Comparison of ENCODE assay signal across 27 mouse cellular contexts in the genomic region with DNA sequence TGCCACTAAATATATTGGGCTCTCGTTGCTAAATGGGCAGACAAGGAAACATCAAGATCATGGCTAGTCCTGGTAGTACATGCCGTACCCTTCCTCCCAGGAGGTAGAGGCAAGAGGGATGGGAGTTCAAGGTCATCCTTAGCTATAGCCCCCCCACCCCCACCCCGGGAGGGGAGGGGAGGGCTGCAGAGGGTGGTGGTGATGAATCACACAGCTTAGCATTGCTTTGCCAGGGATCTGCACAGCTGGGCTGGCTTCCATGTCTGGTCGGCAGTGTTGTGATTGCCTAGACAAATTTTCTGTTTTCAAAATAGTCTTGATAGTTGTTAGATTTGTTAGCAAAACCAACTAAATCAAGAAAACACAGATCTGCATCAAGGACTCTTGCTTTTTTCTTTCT. TPM values are rescaled to one million over a fixed set of nuclear protein-coding genes. Genes with fewer than 3 reads are reported as not detected.
A peak's percentile ranks its signal among the peaks of the same experiment; 100 is the strongest.
DNase-seq lines count a peak whose midpoint lies in the region; ATAC-seq and TF ChIP-seq lines count a peak whose summit lies in the region.
"Had no signal": no experiment of that assay in that cellular context is flagged by ENCODE, and none has a peak within 500 bp of the region (broad histone marks: within the 10 kb centered on the region; RNA-seq: fewer than 3 reads in every experiment).

No protein-coding gene starts in this region.

- no peaks in the 10 kb centered on the region for H3K36me3 ChIP-seq in midbrain, embryonic 11.5 days (ENCODE audit: control insufficient read depth, insufficient read depth, low read length)
- peaks cover 25% of the 10 kb centered on the region for H3K36me3 ChIP-seq in midbrain, postnatal 0 days (ENCODE audit: insufficient read depth, low read length)
- peaks cover 28% of the 10 kb centered on the region for H3K36me3 ChIP-seq in forebrain, postnatal 0 days (ENCODE audit: insufficient read depth)
- H3K36me3 ChIP-seq: heart, embryonic 10.5 days; heart, embryonic 15.5 days; limb, embryonic 12.5 days; liver, embryonic 15.5 days; lung, embryonic 15.5 days had no signal

- no peak for ATAC-seq in midbrain, embryonic 11.5 days (ENCODE audit: low FRiP score)
- no peak for ATAC-seq in midbrain, postnatal 0 days (ENCODE audit: low FRiP score)
- no peak for ATAC-seq in forebrain, postnatal 0 days
- ATAC-seq: hindbrain, embryonic 16.5 days had no signal

- DNase-seq in gastrocnemius, adult 2 months: peak; percentile 57
- DNase-seq in gastrocnemius, postnatal 4 days (ENCODE audit: low spot score in 2 of 2): no peak
- DNase-seq in midbrain, embryonic 11.5 days (ENCODE audit: low spot score, missing footprints): peak; percentile 81
- DNase-seq in midbrain, postnatal 0 days (ENCODE audit: low spot score): no peak
- peak; percentile 51 for DNase-seq in adipocyte (ENCODE audit: low spot score)
- no peak for DNase-seq in forebrain, postnatal 0 days
- DNase-seq: cerebellum, adult 2 months; cerebellum, postnatal 14 days; heart, adult 11 months; kidney, adult 18-20 months; kidney, postnatal 25 days; midbrain, embryonic 14.5 days had no signal

- intact Hi-C loops in gastrocnemius, adult 2 months (cut with DNase I): no loop called here

- H3K4me2 ChIP-seq in midbrain, embryonic 11.5 days: no peak overlapping the region
- H3K4me2 ChIP-seq in midbrain, postnatal 0 days (ENCODE audit: low read depth, low read length, poor library complexity, severe bottlenecking): no peak overlapping the region
- no peak overlapping the region for H3K4me2 ChIP-seq in forebrain, postnatal 0 days (ENCODE audit: low read depth)
- H3K4me2 ChIP-seq: forebrain, embryonic 12.5 days; heart, embryonic 15.5 days; kidney, embryonic 15.5 days; limb, embryonic 12.5 days; liver, embryonic 15.5 days; lung, embryonic 15.5 days; neural tube, embryonic 15.5 days had no signal

- TF ChIP-seq CTCF in gastrocnemius, adult 2 months (IDR thresholded peaks at IDR 0.05): no peak
- no peak for TF ChIP-seq CTCF in midbrain, postnatal 0 days (IDR thresholded peaks at IDR 0.05)
- no peak for TF ChIP-seq CTCF in forebrain, postnatal 0 days (IDR thresholded peaks at IDR 0.05; ENCODE audit: low read depth)

- H3K27me3 ChIP-seq in midbrain, embryonic 11.5 days (ENCODE audit: control insufficient read depth, insufficient read depth, low read length): no peaks in the 10 kb centered on the region
- no peaks in the 10 kb centered on the region for H3K27me3 ChIP-seq in midbrain, postnatal 0 days (ENCODE audit: insufficient read depth, low read length)
- H3K27me3 ChIP-seq in forebrain, postnatal 0 days (ENCODE audit: insufficient read depth, low read length): no peaks in the 10 kb centered on the region
- H3K27me3 ChIP-seq: CH12.LX; forebrain, embryonic 12.5 days; heart, embryonic 15.5 days; kidney, embryonic 15.5 days; limb, embryonic 12.5 days; liver, embryonic 15.5 days; lung, embryonic 15.5 days; neural tube, embryonic 15.5 days had no signal

- WGBS in midbrain, embryonic 11.5 days: 84% methylated on average over 4 of the region's 4 CpGs
- 91% methylated on average over 4 of the region's 4 CpGs for WGBS in midbrain, postnatal 0 days
- WGBS in forebrain, postnatal 0 days: 77% methylated on average over 4 of the region's 4 CpGs

- no peak overlapping the region for H3K9ac ChIP-seq in midbrain, embryonic 11.5 days (ENCODE audit: low read length)
- no peak overlapping the region for H3K9ac ChIP-seq in midbrain, postnatal 0 days (replicated peaks; ENCODE audit: low read length, poor library complexity, severe bottlenecking)
- no peak overlapping the region for H3K9ac ChIP-seq in forebrain, postnatal 0 days
- H3K9ac ChIP-seq: forebrain, embryonic 12.5 days; heart, embryonic 15.5 days; kidney, embryonic 15.5 days; limb, embryonic 12.5 days; liver, embryonic 15.5 days; lung, embryonic 15.5 days; neural tube, embryonic 15.5 days had no signal

- H3K4me1 ChIP-seq in midbrain, embryonic 11.5 days (ENCODE audit: control insufficient read depth, insufficient read depth, low read length): no peaks in the 10 kb centered on the region
- H3K4me1 ChIP-seq in midbrain, postnatal 0 days (ENCODE audit: insufficient read depth, low read length): no peaks in the 10 kb centered on the region
- H3K4me1 ChIP-seq in forebrain, postnatal 0 days (ENCODE audit: insufficient read depth): no peaks in the 10 kb centered on the region
- H3K4me1 ChIP-seq: forebrain, embryonic 12.5 days; heart, embryonic 10.5 days; heart, embryonic 15.5 days; kidney, embryonic 15.5 days; limb, embryonic 12.5 days; lung, embryonic 15.5 days; neural tube, embryonic 15.5 days had no signal

- H3K27ac ChIP-seq in gastrocnemius, adult 2 months: no peak overlapping the region
- no peak overlapping the region for H3K27ac ChIP-seq in midbrain, embryonic 11.5 days (ENCODE audit: low read depth, low read length)
- no peak overlapping the region for H3K27ac ChIP-seq in midbrain, postnatal 0 days (ENCODE audit: low read depth, low read length)
- no peak overlapping the region for H3K27ac ChIP-seq in forebrain, postnatal 0 days (ENCODE audit: low read depth, low read length)
- H3K27ac ChIP-seq: forebrain, embryonic 12.5 days; heart, embryonic 10.5 days; heart, embryonic 15.5 days; kidney, embryonic 15.5 days; left cerebral cortex, adult 2 months; limb, embryonic 12.5 days; liver, embryonic 15.5 days; lung, embryonic 15.5 days; macrophage; neural tube, embryonic 15.5 days had no signal

- no peak overlapping the region for H3K4me3 ChIP-seq in gastrocnemius, adult 2 months
- H3K4me3 ChIP-seq in midbrain, embryonic 11.5 days (ENCODE audit: low read depth, low read length): no peak overlapping the region
- no peak overlapping the region for H3K4me3 ChIP-seq in midbrain, postnatal 0 days (ENCODE audit: low read depth, low read length)
- H3K4me3 ChIP-seq in forebrain, postnatal 0 days (ENCODE audit: low read depth, low read length): no peak overlapping the region
- H3K4me3 ChIP-seq: erythroblast, embryonic 14.5 days; forebrain, embryonic 12.5 days; heart, embryonic 10.5 days; heart, embryonic 15.5 days; kidney, embryonic 15.5 days; left cerebral cortex, adult 2 months; limb, embryonic 12.5 days; liver, embryonic 15.5 days; lung, embryonic 15.5 days; neural tube, embryonic 15.5 days had no signal

- no peaks in the 10 kb centered on the region for H3K9me3 ChIP-seq in midbrain, embryonic 11.5 days (ENCODE audit: control insufficient read depth, low read length)
- no peaks in the 10 kb centered on the region for H3K9me3 ChIP-seq in midbrain, postnatal 0 days (ENCODE audit: low read length)
- H3K9me3 ChIP-seq in forebrain, postnatal 0 days (ENCODE audit: low read length): no peaks in the 10 kb centered on the region
- H3K9me3 ChIP-seq: forebrain, embryonic 12.5 days; heart, embryonic 10.5 days; heart, embryonic 15.5 days; kidney, embryonic 15.5 days; limb, embryonic 12.5 days; liver, embryonic 15.5 days; lung, embryonic 15.5 days; neural tube, embryonic 15.5 days had no signal

RNA-seq across cellular contexts. Expression of gene Lsm10, which starts 17.2 kb away (rescaled TPM):
- 1 to 10 TPM; 7.3 to 7.4 TPM for total RNA-seq in gastrocnemius, adult 2 months (2021)
- total RNA-seq in gastrocnemius, postnatal 4 days (2021): 10 to 100 TPM; 16.2 to 16.9 TPM
- polyA plus RNA-seq in midbrain, embryonic 11.5 days (2014; fragmentation: Nextera tagmentation; extraction: Ambion mirVana): 40.8 and 45.7 TPM in 2 replicates
- 27.0 and 28.6 TPM in 2 replicates for total RNA-seq in midbrain, postnatal 0 days (2014; rRNA removed)
- 47.7 and 49.3 TPM in 2 replicates for polyA plus RNA-seq in midbrain, postnatal 0 days (2015; fragmentation: Nextera tagmentation; extraction: Ambion mirVana)
- 36.1 and 37.1 TPM in 2 replicates for total RNA-seq in forebrain, postnatal 0 days (2014; rRNA removed)
- polyA plus RNA-seq in forebrain, postnatal 0 days (2015; fragmentation: Nextera tagmentation; extraction: Ambion mirVana): 54.5 and 59.5 TPM in 2 replicates

RNA-seq across cellular contexts. Expression of gene Oscp1, which starts 20.9 kb away (rescaled TPM):
- 1 to 10 TPM; 2.3 to 3.7 TPM for total RNA-seq in gastrocnemius, adult 2 months (2021)
- 1 to 10 TPM; 4.4 to 4.6 TPM for total RNA-seq in gastrocnemius, postnatal 4 days (2021)
- polyA plus RNA-seq in midbrain, embryonic 11.5 days (2014; fragmentation: Nextera tagmentation; extraction: Ambion mirVana): 22.5 and 25.9 TPM in 2 replicates
- total RNA-seq in midbrain, postnatal 0 days (2014; rRNA removed): 19.1 and 34.3 TPM in 2 replicates
- 47.7 and 50.2 TPM in 2 replicates for polyA plus RNA-seq in midbrain, postnatal 0 days (2015; fragmentation: Nextera tagmentation; extraction: Ambion mirVana)
- total RNA-seq in forebrain, postnatal 0 days (2014; rRNA removed): 30.8 and 32.8 TPM in 2 replicates
- 37.4 and 43.7 TPM in 2 replicates for polyA plus RNA-seq in forebrain, postnatal 0 days (2015; fragmentation: Nextera tagmentation; extraction: Ambion mirVana)
- polyA plus RNA-seq: erythroblast, embryonic 14.5 days had no signal

RNA-seq across cellular contexts. Expression of gene Stk40, which starts 24.5 kb away (rescaled TPM):
- total RNA-seq in gastrocnemius, adult 2 months (2021): 100 to 1,000 TPM; 102 to 108 TPM
- total RNA-seq in gastrocnemius, postnatal 4 days (2021): 10 to 100 TPM; 34.4 to 39.0 TPM
- 20.8 and 25.4 TPM in 2 replicates for polyA plus RNA-seq in midbrain, embryonic 11.5 days (2014; fragmentation: Nextera tagmentation; extraction: Ambion mirVana)
- 18.0 and 21.2 TPM in 2 replicates for total RNA-seq in midbrain, postnatal 0 days (2014; rRNA removed)
- polyA plus RNA-seq in midbrain, postnatal 0 days (2015; fragmentation: Nextera tagmentation; extraction: Ambion mirVana): 16.9 and 17.4 TPM in 2 replicates
- total RNA-seq in forebrain, postnatal 0 days (2014; rRNA removed): 11.7 and 19.6 TPM in 2 replicates
- polyA plus RNA-seq in forebrain, postnatal 0 days (2015; fragmentation: Nextera tagmentation; extraction: Ambion mirVana): 13.3 and 14.9 TPM in 2 replicates

RNA-seq across cellular contexts. Expression of gene Mrps15, which starts 32.5 kb away (rescaled TPM):
- 10 to 100 TPM; 72.3 to 86.8 TPM for total RNA-seq in gastrocnemius, adult 2 months (2021)
- 10 to 100 TPM; 57.4 to 57.7 TPM for total RNA-seq in gastrocnemius, postnatal 4 days (2021)
- 140 and 155 TPM in 2 replicates for polyA plus RNA-seq in midbrain, embryonic 11.5 days (2014; fragmentation: Nextera tagmentation; extraction: Ambion mirVana)
- total RNA-seq in midbrain, postnatal 0 days (2014; rRNA removed): 53.8 and 73.2 TPM in 2 replicates
- 137 and 151 TPM in 2 replicates for polyA plus RNA-seq in midbrain, postnatal 0 days (2015; fragmentation: Nextera tagmentation; extraction: Ambion mirVana)
- total RNA-seq in forebrain, postnatal 0 days (2014; rRNA removed): 52.1 and 58.2 TPM in 2 replicates
- polyA plus RNA-seq in forebrain, postnatal 0 days (2015; fragmentation: Nextera tagmentation; extraction: Ambion mirVana): 116 and 120 TPM in 2 replicates

RNA-seq across cellular contexts. Expression of gene Csf3r, which starts 54.9 kb away (rescaled TPM):
- total RNA-seq in gastrocnemius, adult 2 months (2021): under 1 TPM; 0.17 to 0.26 TPM
- under 1 TPM; 0.29 to 0.93 TPM for total RNA-seq in gastrocnemius, postnatal 4 days (2021)
- polyA plus RNA-seq in midbrain, embryonic 11.5 days (2014; fragmentation: Nextera tagmentation; extraction: Ambion mirVana): 0.26 and 0.59 TPM in 2 replicates
- total RNA-seq in midbrain, postnatal 0 days (2014; rRNA removed): 0.24 and 2.2 TPM in 2 replicates
- polyA plus RNA-seq in midbrain, postnatal 0 days (2015; fragmentation: Nextera tagmentation; extraction: Ambion mirVana): 0.34 and 0.60 TPM in 2 replicates
- total RNA-seq in forebrain, postnatal 0 days (2014; rRNA removed): 0.43 and 1.3 TPM in 2 replicates
- polyA plus RNA-seq in forebrain, postnatal 0 days (2015; fragmentation: Nextera tagmentation; extraction: Ambion mirVana): 0.38 and 0.77 TPM in 2 replicates
- total RNA-seq: CH12.LX had no signal
- polyA plus RNA-seq: C2C12; hindbrain, embryonic 11.5 days had no signal

Comparison
In these comparisons a context has a peak if more than half of its experiments do, and no peak if none do; other contexts are left out.
1. DNase-seq: peak in gastrocnemius, adult 2 months (single experiment), midbrain, embryonic 11.5 days (single experiment) and adipocyte (single experiment); none in gastrocnemius, postnatal 4 days (0 of 2), midbrain, postnatal 0 days (single experiment) and forebrain, postnatal 0 days (single experiment).